8 mouse cellular contexts compared by ENCODE assay signal in genomic region chr4:83302887-83303827, GRCm38 (mm10). TPM values are rescaled to one million over a fixed set of nuclear protein-coding genes. Genes with fewer than 3 reads are reported as not detected.
DNase-seq lines count a peak whose midpoint lies in the region; ATAC-seq lines count a peak whose summit lies in the region.

No protein-coding gene starts in this region.

- no peaks in the 10 kb centered on the region for H3K36me3 ChIP-seq in intestine, embryonic 16.5 days (ENCODE audit: control insufficient read depth, insufficient read depth, low read length)
- H3K36me3 ChIP-seq in midbrain, embryonic 10.5 days: no peaks in the 10 kb centered on the region

- peak overlapping the region; percentile 4; the same call in 1 of the 2 replicates for H3K4me2 ChIP-seq in intestine, embryonic 16.5 days (ENCODE audit: low read depth, low read length)

- H3K27ac ChIP-seq in intestine, embryonic 16.5 days (ENCODE audit: low read length): no peak overlapping the region
- no peak overlapping the region for H3K27ac ChIP-seq in midbrain, embryonic 10.5 days (replicated peaks)

- intact Hi-C loops in gastrocnemius, postnatal 14 days (cut with DNase I; ENCODE audit: low total_unique reads): loop anchor here (2.0 kb wide), 1 partner anchor 268 kb away; no protein-coding TSS in a partner anchor
- intact Hi-C loops in left cerebral cortex, postnatal 14 days (cut with DNase I): loop anchor here (5.0 kb wide), 2 partner anchors 94 to 109 kb away; no protein-coding TSS in a partner anchor

- ATAC-seq in intestine, embryonic 16.5 days: peak; percentile 68

- H3K9me3 ChIP-seq in intestine, embryonic 16.5 days (ENCODE audit: control insufficient read depth, low read length): no peaks in the 10 kb centered on the region
- no peaks in the 10 kb centered on the region for H3K9me3 ChIP-seq in midbrain, embryonic 10.5 days (replicated peaks)

- no peak overlapping the region for H3K9ac ChIP-seq in intestine, embryonic 16.5 days (ENCODE audit: low read depth, low read length)

- H3K27me3 ChIP-seq in intestine, embryonic 16.5 days (replicated peaks; ENCODE audit: control insufficient read depth, insufficient read depth, low read length): no peaks in the 10 kb centered on the region
- no peaks in the 10 kb centered on the region for H3K27me3 ChIP-seq in midbrain, embryonic 10.5 days (ENCODE audit: low read depth, poor library complexity, severe bottlenecking)

- DNase-seq in 3T3-L1 (ENCODE audit: low read depth, low spot score): peak; percentile 96
- DNase-seq in adrenal gland, adult (ENCODE audit: inconsistent age in 2 of 2, low spot score in 1 of 2): peak; percentile 79 to 95
- peak; percentile 90 for DNase-seq in embryo, embryonic 10 days (ENCODE audit: low spot score)
- DNase-seq in gastrocnemius, postnatal 14 days: peak; percentile 60
- peak; percentile 86 to 88 for DNase-seq in left cerebral cortex, postnatal 14 days (ENCODE audit: low spot score in 2 of 2)
- peak; percentile 51 for DNase-seq in midbrain, embryonic 10.5 days (ENCODE audit: low spot score)
- DNase-seq in skeletal muscle tissue, adult 2 months (ENCODE audit: low read depth, low spot score): peak; percentile 80

- H3K4me3 ChIP-seq in intestine, embryonic 16.5 days (ENCODE audit: low read length): no peak overlapping the region
- no peak overlapping the region for H3K4me3 ChIP-seq in midbrain, embryonic 10.5 days

- H3K4me1 ChIP-seq in intestine, embryonic 16.5 days (ENCODE audit: control insufficient read depth, insufficient read depth, low read length): peaks cover 3% of the 10 kb centered on the region; the same call in 1 of the 2 replicates
- H3K4me1 ChIP-seq in midbrain, embryonic 10.5 days: 0 out of 2 replicates have a peak, but pooled peaks cover 3% of the 10 kb centered on the region

- 36% methylated on average over 13 of the region's 13 CpGs for WGBS in intestine, embryonic 16.5 days
- WGBS in midbrain, embryonic 10.5 days: 43% methylated on average over 13 of the region's 13 CpGs

RNA-seq across cellular contexts. Expression of gene Ttc39b, which starts 20.9 kb away (rescaled TPM):
- total RNA-seq in gastrocnemius, postnatal 14 days (2021): 1 to 10 TPM; 5.7 to 6.2 TPM
- 1.4 and 2.4 TPM in 2 replicates for polyA plus RNA-seq in intestine, embryonic 16.5 days (2015; fragmentation: Nextera tagmentation; extraction: Ambion mirVana)
- total RNA-seq in left cerebral cortex, postnatal 14 days (2021): 10 to 100 TPM; 46.6 to 54.0 TPM
- polyA plus RNA-seq in midbrain, embryonic 10.5 days (2016; fragmentation: Nextera tagmentation; extraction: Ambion mirVana): 1.8 and 2.6 TPM in 2 replicates

Comparison
In these comparisons a context has a peak if more than half of its experiments do, and no peak if none do; other contexts are left out.
1. RNA of gene Ttc39b, which starts 20.9 kb away (total RNA-seq): 46.6 to 54.0 TPM in left cerebral cortex, postnatal 14 days; 5.7 to 6.2 TPM in gastrocnemius, postnatal 14 days; every median in the first group is over 4 times any median in the second.
2. Peak in every context shown above with its lines, with median percentiles within 50 percentile points of each other: DNase-seq.